Mouse (Mus musculus) liver, adult 2 months (tissue): Measurements from ENCODE around the gene Mogat2.

Experiments
- CTCF ChIP-seq: fragments of 200-500 bp; IDR thresholded peaks from 2 replicates; pipeline ENCODE4 v1.5.1; 2011; ENCODE audit warnings: low read depth, low read length, control low read depth
- POLR2A ChIP-seq: fragments of 200-500 bp; IDR thresholded peaks from 2 replicates; pipeline ENCODE4 v1.6.1; 2011; ENCODE audit warnings: low read length, control low read depth; ENCODE audit not compliant: insufficient read depth; ENCODE audit errors: extremely low read depth

GRCm38 (mm10) chr7:99174006-99174405 lies 64.4 kb downstream of the Mogat2 start:
- TF ChIP-seq POLR2A (no peak), CTCF (no peak)
